Mouse (Mus musculus) induced T-regulatory cell, adult 2 months (primary cell): ENCODE measurements at regions not wholly inside any gene's neighbourhood (a gene's known extent, or its start where the extent isn't known, plus 50 kb on each side); places are given as distances from the start of the nearest gene placed in this dataset.
A peak's percentile ranks its signal among the peaks of the same experiment; 100 is the strongest.

Experiments used
- DNase-seq: peaks from one replicate; pipeline ENCODE4 v3.0.0-alpha.2; 2012; ENCODE audit warnings: low read depth

DNA sequence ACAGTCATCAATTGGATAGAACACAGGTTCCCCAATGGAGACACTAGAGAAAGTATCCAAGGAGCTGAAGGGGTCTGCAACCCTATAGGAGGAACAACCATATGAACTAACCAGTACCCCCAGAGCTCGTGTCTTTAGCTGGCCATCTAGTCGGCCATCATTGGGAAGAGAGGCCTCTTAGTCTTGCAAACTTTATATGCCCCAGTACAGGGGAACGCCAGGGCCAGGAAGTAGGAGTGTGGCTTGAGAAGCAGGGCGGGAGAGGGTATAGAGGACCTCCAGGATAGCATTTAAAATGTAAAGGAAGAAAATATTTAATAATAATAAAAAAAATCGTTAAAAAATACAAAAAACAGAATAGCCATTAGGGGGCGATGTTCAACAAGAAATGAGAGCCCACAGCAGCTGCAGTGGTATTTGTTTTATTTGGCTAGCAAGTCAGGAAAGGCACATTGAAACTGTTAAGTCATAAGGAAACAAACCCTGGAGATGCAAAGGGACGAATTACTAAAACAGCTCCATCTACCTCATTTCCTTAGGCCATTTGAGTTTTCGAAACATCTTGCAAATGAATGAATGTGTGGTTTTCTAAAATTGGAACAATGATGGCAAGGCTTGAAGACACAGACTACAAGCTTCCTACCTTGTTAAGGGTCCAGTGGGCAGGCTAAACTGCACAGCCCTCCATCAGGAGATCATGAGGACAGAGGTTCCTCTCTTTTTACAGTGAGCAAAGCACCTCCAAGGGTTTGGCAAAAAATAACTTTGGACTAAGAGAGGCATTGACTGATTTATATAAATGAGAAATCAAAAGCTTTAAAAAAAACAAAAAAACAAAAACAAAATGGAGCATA, 350.7 kb upstream of the Rasa1 start:
- DNase-seq = peak; percentile 65

DNA sequence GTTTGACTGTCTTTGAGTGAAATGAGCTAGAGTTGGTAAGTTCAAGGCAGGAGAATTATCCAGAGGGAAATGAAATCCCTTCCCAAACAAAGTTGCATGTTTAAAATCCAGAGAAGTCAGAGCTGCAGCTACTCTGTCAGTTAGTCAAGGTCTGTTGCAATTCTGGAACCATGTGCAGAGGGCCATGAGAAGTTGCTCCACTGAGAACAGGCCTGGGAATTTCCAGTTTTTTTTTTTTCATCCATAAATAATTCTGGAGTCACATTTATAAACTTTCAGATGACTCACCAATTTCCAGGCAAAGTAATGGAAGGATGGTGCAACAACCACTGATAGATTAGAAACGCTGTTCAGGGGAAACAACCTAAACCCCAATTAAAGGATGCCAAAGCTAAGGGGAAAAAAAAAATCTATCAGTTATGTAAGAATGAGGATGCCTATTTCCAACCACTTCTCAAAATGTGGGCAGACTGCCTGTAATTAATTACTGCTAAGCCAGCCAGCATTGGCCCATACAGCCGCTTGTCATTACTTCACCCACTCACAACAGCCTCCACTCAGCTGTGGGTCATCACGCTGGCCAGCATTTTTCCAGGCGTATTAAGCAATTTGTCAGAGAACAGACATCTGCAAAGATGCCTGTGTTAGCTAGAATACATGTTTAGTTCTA, 340.7 kb upstream of the Rasa1 start:
- no peak for DNase-seq
